Mouse (Mus musculus) embryo, embryonic 11.5 days (tissue): ENCODE results near the gene Gm10376.
"Not testable (repeated sequence)": the region's sequence is repeated elsewhere in the genome, so short reads cannot be mapped to it uniquely, and the experiment has no call there.

ENCODE experiments used
- DNase-seq: peaks from one replicate; pipeline ENCODE4 v3.0.0-alpha.2; 2012; ENCODE audit warnings: low read depth, low spot score

Gm10376 gene

GRCm38 (mm10) chr14:43015528-43015927, at the start of gene Gm10376:
TSS of gene Gm10376 (minus strand) at chr14:43015628.
- not testable (repeated sequence) for DNase-seq

- not testable (repeated sequence) for DNase-seq
These were observed 44.8 kb upstream of the Gm10376 start for GRCm38 (mm10) chr14:43060179-43060578.

- DNase-seq: not testable (repeated sequence)
These were observed 42.6 kb upstream of the Gm10376 start for GRCm38 (mm10) chr14:43058063-43058462.

- not testable (repeated sequence) for DNase-seq
These were observed 21.9 kb downstream of the Gm10376 start, which contains the start of gene Gm8082 for GRCm38 (mm10) chr14:42993524-42993923. TSS of gene Gm8082 (minus strand) at chr14:42993624.
